Mouse (Mus musculus) ovary, postnatal 14 days (tissue): Measurements from ENCODE around the gene Cox4i2.

ENCODE experiments used
- DNase-seq: peaks from one replicate; pipeline ENCODE4 v3.0.0; 2022; ENCODE audit warnings: low spot score

Gene Cox4i2

DNA sequence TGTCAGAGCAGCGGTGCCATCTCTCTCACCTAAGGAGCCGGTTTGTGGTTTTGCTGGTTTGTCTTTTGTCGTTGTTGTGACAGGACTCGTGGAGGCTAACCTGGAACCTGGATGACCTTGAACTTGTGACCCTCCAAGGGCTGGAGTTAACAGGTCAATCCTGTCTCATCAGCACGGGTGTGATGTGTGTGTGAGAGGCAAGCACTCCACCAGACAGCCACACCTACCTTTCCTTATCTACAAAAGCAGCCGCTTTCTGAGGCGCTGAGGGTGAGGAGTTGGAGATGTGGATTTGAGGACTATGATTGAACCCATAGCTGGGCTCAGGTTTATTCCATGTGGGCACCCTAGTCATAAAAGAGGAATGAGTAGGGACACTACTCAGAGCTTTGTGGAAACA, 15.7 kb downstream of the Cox4i2 start:
- no peak for DNase-seq

DNA sequence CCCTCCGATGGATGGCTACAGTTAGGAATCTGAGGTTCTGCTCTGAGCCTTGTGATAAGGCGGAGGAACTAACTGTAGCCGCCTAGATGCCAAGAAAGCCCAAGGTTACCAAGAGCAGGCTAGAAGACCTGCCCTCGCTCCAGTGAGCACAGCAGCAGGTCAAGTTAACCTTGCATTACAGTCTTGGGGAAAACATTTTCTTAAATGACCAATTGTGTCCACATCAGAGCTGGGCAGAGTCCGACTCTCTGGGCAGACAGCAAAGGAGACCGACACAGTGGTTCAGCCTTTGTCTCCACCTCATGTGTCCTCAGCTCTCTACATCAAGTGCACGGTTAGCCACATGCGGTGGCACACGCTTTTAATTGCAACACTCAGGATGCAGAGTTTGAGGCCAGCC, 17.6 kb downstream of the Cox4i2 start:
- no peak for DNase-seq

GRCm38 (mm10) chr2:152772231-152772630, 18.3 kb downstream of the Cox4i2 start:
- no peak for DNase-seq

DNA sequence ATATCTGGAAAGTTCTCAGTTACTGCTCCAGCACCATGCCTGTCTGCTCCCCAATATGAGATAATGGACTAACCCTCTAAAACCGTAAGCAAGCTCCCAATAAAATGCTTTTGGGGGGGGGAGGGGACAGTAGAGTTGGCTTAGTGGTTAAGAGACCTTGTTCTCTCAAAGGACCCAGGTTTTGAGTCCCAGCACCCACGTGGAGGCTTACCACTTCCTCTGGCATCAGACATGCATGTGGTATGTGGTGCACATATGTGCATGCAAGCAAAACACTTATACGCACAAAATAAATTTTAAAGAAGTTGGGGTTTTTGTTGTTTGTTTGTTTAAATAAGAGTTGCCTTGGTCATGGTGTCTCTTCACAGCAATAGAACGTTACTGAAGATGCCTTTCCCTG, 21.4 kb downstream of the Cox4i2 start:
- no peak for DNase-seq

DNA sequence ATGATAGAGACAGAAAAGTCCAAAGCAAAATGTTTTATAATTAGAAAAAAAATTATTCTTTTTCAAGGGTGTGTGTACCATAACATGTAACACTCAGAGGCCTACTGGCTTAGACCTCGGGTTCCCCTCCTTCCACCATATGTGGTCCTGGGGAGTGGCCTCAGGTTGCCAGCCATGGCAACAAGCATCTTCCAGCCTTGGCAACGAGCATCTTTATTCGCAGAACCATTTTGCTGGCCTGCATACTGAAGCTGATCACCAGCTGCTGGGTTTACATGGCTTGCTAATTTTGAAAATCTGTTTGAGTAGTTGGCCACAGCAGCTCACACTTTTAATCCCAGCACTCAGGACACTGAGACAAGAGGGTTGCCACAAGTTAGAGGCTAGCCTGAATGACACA, 22.0 kb downstream of the Cox4i2 start:
- no peak for DNase-seq

DNA sequence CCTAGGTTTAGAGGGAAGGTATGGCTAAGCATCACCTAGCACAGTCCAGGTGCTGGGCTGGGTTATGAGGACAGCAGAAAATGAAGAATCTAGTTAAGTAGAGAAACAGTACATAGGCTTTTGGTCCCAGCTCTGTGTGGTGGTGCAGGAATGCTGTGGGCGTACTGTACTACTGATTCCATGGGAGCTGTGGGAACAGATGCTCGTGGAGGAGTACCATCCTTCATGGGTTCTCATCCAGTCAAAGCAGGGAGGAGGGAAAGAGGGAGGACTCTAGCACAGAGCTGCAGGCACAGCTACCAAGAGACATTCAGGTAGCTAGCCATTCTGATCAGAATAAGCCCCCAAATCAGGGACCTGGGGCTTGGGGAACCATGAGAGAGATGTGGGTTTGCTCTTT, 22.5 kb downstream of the Cox4i2 start:
- no peak for DNase-seq

- DNase-seq = no peak
These were observed 23.1 kb downstream of the Cox4i2 start for GRCm38 (mm10) chr2:152777081-152777480.

DNA sequence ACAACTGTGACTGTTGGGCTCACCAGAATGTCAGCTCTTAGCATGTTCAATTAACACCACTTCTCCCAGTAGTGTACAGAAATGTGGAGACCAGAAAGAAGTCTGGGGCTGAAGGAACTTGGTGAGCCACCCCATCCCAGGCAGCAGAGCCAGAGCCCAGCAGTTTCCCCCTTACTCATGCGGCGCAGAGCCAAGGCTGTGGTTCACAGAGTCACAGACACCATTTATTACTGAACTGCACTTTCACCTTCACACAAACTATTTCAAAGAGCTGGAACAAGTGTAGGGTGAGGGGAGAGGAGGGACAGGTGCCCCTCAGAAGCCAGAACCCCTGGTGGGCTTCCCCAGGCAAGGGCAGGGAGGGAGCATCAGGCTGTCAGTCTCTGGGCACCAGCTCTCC, 26.5 kb downstream of the Cox4i2 start:
- no peak for DNase-seq

DNA sequence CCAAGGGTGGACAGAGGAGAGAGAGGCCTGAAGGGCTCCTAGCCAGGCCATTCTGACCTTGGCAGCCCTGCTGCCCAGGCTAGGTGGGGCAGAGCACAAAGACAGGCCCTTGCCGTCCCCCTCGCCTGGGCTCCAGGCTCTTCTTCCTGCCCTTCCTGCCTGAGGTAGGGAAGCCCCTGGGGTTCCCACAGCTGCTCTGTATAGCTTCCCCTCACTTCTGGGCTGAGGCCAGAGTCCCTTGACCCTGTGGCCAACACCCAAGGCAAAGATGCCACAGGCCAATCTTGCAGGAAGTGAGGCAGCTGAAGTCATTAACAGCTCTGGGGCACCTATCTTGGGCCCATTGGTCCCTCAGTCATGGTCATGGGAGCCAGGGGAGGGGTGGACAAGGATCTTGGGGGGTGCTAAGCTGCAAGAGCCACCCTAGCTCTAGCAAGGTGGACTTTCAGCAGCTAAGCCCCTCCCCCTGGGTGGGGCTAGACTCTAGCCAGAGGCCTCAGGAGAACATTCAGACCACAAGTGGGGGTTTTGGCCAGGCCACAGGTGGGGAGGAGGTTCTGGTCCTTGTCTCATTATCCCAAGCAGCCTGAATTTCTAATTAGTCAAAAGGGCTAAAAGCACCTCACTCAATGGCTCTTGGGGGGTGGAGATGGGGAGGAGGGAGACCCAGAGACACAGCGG, 27.2 kb downstream of the Cox4i2 start:
- DNase-seq = no peak

DNA sequence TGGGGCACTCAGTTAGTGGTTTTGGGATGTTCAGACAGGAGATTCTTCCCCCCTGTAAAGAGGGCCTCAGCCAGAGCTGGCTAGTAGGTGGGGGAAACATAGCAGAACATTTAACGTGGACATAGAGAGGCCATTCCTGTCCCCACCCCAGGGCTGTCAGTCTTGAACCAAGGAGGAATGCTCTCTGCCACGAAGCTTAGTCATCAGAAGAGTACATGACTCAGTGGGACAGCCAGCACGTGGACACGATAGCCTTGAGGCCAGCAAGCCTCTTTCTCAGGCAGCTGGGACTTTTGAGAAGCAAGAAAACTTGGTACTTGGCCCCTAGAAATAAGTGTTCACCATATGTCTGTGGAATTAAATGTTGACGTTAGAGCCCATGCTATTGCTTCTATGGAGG, 28.7 kb downstream of the Cox4i2 start:
- DNase-seq = no peak

- no peak for DNase-seq
These were observed 29.3 kb downstream of the Cox4i2 start for GRCm38 (mm10) chr2:152783241-152783640.

GRCm38 (mm10) chr2:152784640-152785039, 30.7 kb downstream of the Cox4i2 start:
- no peak for DNase-seq

GRCm38 (mm10) chr2:152785446-152786350, 31.7 kb downstream of the Cox4i2 start:
- DNase-seq = no peak

- no peak for DNase-seq
These were observed 33.2 kb downstream of the Cox4i2 start for GRCm38 (mm10) chr2:152787136-152787535.

GRCm38 (mm10) chr2:152787543-152787942, 33.6 kb downstream of the Cox4i2 start:
- no peak for DNase-seq

DNA sequence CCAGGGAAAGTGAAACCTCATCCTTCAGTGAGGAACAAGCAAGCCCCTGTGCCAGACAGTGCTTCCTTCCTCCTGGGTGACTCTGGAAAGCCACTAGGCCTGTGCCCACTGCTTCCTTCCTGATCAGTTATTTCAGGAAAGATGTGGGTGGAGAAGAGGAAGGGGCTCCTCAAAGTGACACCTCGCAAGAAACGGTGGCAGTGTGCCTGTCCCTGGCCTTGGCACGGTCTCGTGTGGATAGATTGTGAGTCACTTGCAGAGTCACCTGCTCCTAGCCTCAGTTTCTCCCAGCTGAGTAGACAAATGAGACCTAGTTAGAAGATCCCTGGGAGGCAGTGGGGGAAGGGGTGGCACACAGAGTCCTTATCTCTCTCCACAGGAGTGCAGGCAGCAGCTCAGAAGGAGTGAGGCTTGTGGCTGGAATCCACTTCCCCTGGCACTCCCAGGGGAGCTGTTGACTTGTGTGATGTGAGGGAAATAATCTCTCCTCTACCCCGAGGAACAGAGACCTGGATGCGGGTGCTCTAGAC, 35.0 kb downstream of the Cox4i2 start:
- no peak for DNase-seq

- no peak for DNase-seq
These were observed 35.6 kb downstream of the Cox4i2 start for GRCm38 (mm10) chr2:152789591-152789999.

DNA sequence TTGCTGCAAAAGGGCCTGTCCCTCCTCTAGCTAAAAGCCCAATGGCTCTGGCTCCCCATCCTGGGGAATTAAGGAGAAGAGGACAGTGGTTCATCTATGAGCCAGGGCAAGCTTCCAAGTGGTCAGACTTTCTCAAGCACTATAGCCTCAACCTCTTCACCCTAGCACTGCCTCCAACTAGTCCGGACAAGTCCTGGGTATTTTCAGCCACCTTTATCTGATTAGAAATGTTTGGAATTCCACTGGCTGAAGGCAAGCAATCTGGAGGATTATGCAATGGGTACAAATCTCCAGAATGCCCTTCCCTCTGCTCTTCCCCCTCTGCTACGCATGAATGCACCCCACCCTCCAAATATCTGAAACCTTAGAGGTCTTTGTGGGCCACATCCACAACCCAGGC, 38.5 kb downstream of the Cox4i2 start:
- DNase-seq = no peak

DNA sequence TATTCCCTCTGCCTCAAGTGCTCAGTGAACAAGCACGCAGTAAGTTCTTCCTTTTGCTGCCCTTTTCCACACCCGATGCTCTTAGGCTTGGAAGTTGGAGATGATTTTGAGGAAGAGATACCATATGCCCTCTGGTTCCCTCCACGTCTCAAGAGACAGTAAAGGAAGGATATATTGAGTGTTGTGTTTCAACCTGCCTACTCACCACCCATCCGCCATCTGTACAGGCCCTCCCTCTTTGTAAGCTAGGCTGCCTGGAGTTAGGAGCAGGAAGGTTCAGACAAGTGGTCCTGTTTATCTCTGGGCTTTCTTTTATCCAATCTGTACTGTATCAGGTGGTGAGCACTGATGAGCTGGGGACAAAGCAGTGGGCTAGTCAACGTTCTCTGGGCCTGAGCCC, 39.4 kb downstream of the Cox4i2 start:
- no peak for DNase-seq

DNA sequence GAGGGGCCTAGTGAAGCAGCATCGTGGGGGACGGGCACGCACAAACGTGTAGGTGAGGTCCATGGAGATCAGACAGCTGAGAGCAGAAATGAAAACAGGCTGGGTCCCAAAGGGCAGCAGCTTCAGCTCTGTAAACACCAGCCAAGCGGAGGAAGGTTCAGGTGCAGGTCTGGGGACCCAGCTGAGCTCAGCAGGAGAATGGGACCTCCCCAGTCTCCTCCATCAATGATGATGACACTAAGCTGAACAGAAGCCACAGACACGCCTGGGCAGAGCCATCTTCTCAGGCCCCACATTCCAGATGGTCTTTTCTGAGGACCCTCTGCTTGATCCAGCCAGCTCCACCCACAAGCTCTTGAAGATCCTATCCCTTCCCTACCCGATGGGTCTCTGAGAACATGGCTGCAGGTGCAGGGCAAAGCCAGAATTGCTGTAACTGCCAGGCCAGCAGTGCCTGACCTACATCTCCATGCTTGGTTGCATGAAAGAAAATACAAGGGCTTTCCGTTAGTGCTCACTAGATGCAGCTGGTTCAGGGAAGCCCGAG, 40.4 kb downstream of the Cox4i2 start:
- DNase-seq = no peak

DNA sequence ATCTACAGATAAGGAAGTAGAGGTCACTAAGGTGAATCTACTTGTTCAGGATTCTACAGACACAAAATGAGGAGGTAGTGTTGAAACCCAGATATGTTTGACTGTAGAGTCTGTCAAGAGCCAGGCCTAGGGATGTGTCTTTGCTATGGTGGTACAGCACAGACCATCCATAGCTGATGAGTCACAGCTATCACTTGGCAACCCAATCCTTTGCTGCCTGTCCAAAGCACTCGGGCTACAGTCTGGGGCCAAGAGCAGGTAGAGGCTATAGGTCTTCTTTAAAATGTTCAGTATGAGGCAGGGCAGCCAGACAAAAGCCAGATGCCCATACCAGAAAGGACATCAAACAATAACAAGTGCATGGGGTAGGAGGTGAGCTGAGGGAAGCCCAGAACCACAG, 43.6 kb downstream of the Cox4i2 start:
- DNase-seq = no peak

DNA sequence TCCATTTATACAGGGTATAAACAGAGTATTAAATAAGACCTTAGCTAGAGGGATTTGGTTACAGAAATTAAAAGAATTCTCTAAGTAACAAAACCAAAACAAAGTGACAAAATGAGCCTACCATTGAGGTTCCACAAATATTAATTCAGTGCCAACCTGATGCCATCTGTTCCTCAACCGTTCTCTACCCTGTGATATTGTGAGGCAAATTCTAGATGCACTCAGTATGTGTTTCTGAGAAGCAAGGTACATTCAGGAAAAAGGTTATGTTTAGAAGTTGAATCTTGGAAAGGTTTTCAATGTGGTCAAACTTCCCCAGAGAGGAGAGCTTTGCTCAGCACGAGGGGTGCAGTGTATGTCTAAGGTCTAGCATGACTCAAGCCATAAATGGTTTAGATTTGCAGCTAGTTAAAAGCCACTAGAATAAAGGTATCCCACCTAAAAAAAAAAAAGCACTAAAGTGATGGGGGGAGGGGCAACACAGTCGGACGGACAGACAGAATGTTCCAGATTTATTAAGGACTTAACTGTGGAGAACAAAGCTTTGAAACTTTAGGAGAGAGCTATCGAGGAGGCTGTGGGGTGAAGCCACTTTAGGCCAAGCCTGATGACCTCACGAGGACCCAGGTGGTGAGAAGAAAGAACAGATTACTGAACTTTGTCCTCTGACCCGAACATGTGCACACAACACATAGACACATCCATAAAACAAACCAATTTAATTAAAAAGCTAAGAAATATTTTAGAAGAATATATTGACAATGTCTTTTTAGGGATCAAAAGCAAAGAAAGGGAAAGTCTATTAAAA, 46.2 kb downstream of the Cox4i2 start:
- no peak for DNase-seq
